Mouse (Mus musculus) bone marrow, adult 2 months (tissue): Measurements from ENCODE around the gene Slc48a1. TPM values are rescaled to one million over a fixed set of nuclear protein-coding genes. Genes with fewer than 3 reads are reported as not detected.
A peak's percentile ranks its signal among the peaks of the same experiment; 100 is the strongest.

ENCODE experiments used
- H3K27ac ChIP-seq: fragments of 200-500 bp; 2 replicates; pipeline ENCODE4 v1.5.1; 2012; ENCODE audit warnings: low read depth, mild to moderate bottlenecking, control low read depth, inconsistent platforms, low read length; ENCODE audit not compliant: control insufficient read depth, poor library complexity, insufficient read depth
- H3K4me1 ChIP-seq: fragments of 200-500 bp; 2 replicates; pipeline ENCODE4 v1.6.1; 2011; ENCODE audit warnings: low read length; ENCODE audit not compliant: control insufficient read depth, insufficient read depth
- H3K4me3 ChIP-seq: fragments of 200-500 bp; replicated peaks from 2 replicates; pipeline ENCODE3; 2011; ENCODE audit warnings: mild to moderate bottlenecking, low read depth, low read length, control low read depth; ENCODE audit not compliant: control insufficient read depth
- CTCF ChIP-seq: fragments of 200-500 bp; IDR thresholded peaks from 2 replicates; pipeline ENCODE4 v1.5.1; 2011; ENCODE audit warnings: low read length, control low read depth; ENCODE audit not compliant: control insufficient read depth, insufficient read depth
- POLR2A ChIP-seq: fragments of 200-500 bp; IDR thresholded peaks from 2 replicates; pipeline ENCODE4 v1.6.1; 2011; ENCODE audit warnings: low read depth, mild to moderate bottlenecking, control low read depth, low read length, borderline replicate concordance; ENCODE audit not compliant: control insufficient read depth
- WGBS: fragments of 180-500 bp; shearing (Covaris S2); methylation state at CpG from one replicate; pipeline ENCODE4 v1.1.7; 2018; 5-methylcytosine and 5-hydroxymethylcytosine counted together
- polyA plus RNA-seq: library from polyadenylated mRNA; stranded (reverse); fragments of >200 nt; gene quantifications from 2 replicates; pipeline ENCODE4 v1.2.4, GENCODE M21; 2011; ENCODE audit warnings: low replicate concordance; ENCODE audit not compliant: missing spikeins, insufficient read depth, insufficient read length

Slc48a1 gene
- polyA plus RNA-seq, 1 experiment: 62.3 TPM

DNA sequence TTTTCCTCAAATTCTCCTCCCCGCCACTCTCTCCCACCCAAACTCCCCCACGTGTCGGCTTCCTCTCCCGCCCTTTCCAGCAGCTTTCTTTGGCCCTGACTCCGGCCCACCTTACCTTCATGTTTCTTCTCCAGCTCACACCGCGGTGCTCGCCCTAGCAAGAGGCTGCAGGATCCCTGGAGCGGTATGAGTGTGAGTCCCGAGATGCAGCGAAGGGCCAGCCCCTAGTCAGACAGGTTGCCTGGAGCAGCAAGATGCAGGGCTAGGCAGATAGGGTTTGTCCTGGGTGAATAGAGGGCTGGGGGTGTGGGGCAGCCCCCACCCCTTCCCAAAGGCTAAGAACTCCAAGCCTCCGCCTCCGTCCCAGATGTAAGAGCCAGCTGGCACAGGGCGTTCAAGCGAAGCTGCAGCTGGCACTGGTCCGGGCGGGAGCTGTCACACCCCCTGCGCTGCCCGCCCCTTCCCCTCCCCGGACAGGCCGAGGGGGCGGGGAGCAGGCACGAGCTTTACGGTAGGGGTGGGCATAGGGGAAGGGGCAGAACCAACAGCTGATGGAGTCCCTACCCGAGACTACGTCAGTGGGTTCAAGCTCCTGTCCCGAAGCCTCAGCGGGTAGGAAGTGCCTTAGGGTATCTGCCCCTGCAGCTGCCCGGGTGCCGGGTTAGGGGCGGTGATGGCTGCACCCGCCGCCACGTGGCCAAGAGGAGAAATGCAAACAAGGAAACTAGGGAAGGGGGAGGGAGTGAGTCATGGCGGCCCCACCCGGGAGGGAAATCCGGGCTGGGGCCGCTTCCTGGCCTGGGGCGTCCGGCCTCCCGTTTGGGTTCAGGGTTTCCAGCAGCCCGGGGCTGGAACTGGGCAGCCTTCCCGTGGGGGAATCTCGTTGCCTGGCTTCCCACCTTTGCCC lies 10.8 kb upstream of the Slc48a1 start, which contains the start of gene Rapgef3:
TSS of gene Rapgef3 (minus strand) at position 693 of the 907 bp plus-strand sequence.
- Histone ChIP-seq H3K4me1 (peaks cover 2% of the 10 kb centered on the region), H3K4me3 (peak within 1 kb of the TSS; percentile 57), H3K27ac (peak within 1 kb of the TSS; percentile 35)
- TF ChIP-seq CTCF (peak; percentile 54; the same call in 1 of the 2 replicates), POLR2A (0 out of 2 replicates have a peak, but pooled peaks have one; percentile 50)
- WGBS: 1% methylated on average over 42 of the region's 44 CpGs

DNA sequence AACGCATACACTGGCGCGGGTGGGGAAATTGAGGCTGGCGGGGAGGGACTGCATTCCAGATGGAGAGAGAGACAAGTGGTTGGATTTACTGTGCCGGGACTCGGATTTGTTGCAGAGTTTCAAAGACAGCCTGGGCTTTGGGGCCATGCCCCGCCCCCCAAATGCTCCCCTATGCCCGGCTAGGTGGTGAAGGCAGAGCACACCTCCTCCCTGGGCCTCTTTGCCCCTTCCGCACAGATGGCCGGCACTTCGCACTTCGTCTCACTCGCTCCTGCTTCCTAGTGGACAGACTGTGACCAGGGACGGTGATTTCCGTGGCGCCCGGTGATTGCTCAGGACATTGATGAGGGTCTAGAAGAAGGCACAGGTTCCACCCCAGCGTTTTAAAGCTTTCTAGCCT lies 10.1 kb upstream of the Slc48a1 start:
- TF ChIP-seq CTCF: peak; percentile 8; the same call in 1 of the 2 replicates
- TF ChIP-seq POLR2A: no peak
- H3K4me1 ChIP-seq: peaks cover 2% of the 10 kb centered on the region
- peak overlapping the region; percentile 35 for H3K27ac ChIP-seq
- under 1% methylated on average over 18 of the region's 18 CpGs for WGBS
- peak overlapping the region; percentile 39 for H3K4me3 ChIP-seq

DNA sequence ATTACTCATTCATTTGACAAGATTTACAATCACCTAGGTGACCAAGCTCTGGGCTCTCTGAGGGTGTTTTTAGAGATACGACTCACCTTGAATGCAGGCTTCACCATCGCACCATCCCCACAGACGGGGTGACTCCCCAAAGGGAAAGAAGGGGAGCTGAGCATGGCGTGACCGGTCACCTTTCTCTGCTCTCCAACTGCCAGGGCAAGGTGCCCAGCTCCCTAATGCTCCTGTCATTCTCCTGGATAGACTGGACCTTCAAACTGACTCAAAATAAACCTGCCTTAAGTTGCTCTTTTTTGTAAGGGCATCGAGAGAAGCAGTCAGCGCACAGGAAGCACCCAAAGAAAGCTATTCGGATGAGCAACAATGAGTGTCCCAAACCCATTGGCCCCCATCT lies 8.0 kb upstream of the Slc48a1 start:
- Histone ChIP-seq H3K4me1 (peaks cover 2% of the 10 kb centered on the region), H3K27ac (no peak overlapping the region), H3K4me3 (no peak overlapping the region)
- no peak for TF ChIP-seq CTCF
- 86% methylated on average over 8 of the region's 8 CpGs for WGBS

DNA sequence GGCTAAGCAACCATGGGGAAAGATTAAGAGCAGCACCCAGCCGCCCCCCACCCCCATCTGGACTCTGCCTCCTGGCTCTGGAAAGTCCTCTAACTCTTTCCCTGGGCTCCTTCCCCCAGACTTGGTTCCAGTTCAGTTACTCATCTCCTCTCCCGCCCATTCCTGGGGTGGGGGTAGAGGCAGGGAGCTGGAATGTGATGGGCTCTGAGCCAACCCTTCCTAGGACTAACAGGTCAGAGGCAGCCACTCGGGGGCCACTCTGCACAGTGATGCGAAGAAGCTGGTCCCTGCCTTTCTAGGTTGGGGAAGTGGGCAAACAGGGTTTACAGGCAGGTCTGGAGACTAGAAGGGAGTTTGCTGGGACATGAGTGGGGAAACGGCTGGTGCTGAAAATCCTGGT lies 5.2 kb upstream of the Slc48a1 start:
- WGBS: 69% methylated on average over 5 of the region's 5 CpGs
- TF ChIP-seq CTCF (no peak), POLR2A (no peak)
- no peak overlapping the region for H3K4me3 ChIP-seq

DNA sequence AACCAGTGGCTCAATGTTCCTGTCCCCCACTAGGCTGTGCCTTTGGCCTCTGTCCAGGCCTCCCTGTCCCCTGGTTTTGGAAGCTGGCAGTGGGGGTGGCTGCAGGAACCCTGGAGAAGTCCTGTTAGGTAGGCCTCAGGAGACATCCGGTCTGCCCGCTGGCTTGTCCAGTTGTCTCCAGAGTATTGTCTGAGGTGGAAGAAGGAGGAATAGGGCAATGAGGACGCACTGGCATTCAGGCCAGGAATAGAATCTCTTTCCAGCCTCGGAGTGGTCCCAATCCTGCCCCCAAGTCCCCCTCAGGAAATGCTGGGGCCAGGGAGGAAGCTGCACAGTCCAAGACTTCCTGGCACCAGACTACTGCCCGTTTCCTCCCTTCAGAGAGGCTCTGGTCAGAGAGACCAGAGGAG lies 4.4 kb upstream of the Slc48a1 start:
- H3K27ac ChIP-seq: no peak overlapping the region; the same call in 1 of the 2 replicates
- no peak for TF ChIP-seq CTCF

More for the DNA sequence above, 5.2 kb upstream of the Slc48a1 start:
- Histone ChIP-seq H3K27ac (no peak overlapping the region), H3K4me1 (peaks cover 2% of the 10 kb centered on the region)

DNA sequence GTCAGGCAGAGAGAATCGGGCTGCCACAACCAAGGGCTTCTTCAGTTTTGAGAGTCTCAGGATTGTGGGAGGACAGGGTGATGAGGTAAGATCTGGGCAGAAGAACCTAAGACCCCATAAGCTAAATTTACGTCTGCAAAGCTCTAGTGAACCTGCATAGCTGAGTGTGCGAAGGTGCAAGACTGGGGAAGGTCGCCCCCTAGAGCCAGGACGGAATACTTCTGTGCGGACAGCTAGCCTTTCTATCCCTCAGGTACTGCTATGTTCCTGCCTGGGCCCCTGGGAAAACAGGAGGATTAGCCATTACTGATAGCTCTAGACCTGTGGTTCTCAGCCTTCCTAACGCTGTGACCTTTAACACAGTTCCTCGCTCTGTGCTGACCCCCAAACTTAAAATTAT lies 1.8 kb upstream of the Slc48a1 start:
- H3K27ac ChIP-seq: no peak overlapping the region
- H3K4me3 ChIP-seq: no peak overlapping the region
- peak; percentile 88 for TF ChIP-seq CTCF
- no peak for TF ChIP-seq POLR2A
- 11% methylated on average over 8 of the region's 8 CpGs for WGBS
- H3K4me1 ChIP-seq: peaks cover 2% of the 10 kb centered on the region; the same call in 1 of the 2 replicates

More for the DNA sequence above, 4.4 kb upstream of the Slc48a1 start:
- WGBS: 40% methylated on average over 5 of the region's 5 CpGs
- H3K4me1 ChIP-seq: no peaks in the 10 kb centered on the region
- H3K4me3 ChIP-seq: no peak overlapping the region

DNA sequence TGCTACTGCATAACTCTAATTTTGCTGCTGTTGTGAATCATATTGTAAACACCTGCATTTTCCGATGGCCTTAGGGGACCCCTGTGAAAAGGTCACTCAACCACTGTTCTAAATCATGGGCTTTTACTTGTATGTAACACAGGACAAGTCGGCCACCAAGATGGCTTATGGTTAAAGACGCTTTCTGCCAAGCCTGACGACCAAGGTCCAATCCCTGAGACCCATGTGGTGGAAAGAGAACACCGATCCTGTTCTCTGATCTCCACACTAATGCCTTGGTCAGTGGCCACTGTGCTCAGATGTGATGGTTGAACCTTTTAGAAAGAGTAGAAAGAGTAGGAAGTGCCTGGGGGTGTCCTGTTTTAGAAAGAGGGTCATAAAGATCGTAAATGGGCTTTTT lies 1.4 kb upstream of the Slc48a1 start:
- H3K4me3 ChIP-seq: no peak overlapping the region
- 86% methylated on average over 6 of the region's 6 CpGs for WGBS
- no peak overlapping the region for H3K27ac ChIP-seq
- no peak for TF ChIP-seq CTCF
- no peak for TF ChIP-seq POLR2A
- H3K4me1 ChIP-seq: peaks cover 2% of the 10 kb centered on the region; the same call in 1 of the 2 replicates

DNA sequence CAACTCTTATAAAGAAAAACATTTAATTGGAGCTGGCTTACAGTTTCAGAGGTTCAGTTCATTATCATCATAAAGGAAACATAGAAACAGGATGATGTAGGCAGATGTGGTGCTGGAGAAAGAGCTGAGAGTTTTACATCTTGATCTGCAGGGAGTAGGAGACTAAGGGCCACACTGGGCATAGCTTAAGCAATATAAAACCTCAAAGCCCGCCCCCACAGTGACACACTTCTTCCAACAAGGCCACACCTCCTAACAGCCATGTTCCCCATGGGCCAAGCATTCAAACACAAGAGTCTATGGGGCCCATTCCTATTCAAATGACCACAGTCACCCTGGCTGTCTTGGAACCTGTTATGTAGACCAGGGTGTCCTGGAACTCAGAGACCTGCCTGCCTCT lies 1.3 kb downstream of the Slc48a1 start:
- TF ChIP-seq CTCF (no peak), POLR2A (no peak)
- Histone ChIP-seq H3K4me1 (peaks cover 2% of the 10 kb centered on the region), H3K4me3 (no peak overlapping the region), H3K27ac (no peak overlapping the region)
- 55% methylated on average over 1 of the region's 1 CpGs for WGBS

DNA sequence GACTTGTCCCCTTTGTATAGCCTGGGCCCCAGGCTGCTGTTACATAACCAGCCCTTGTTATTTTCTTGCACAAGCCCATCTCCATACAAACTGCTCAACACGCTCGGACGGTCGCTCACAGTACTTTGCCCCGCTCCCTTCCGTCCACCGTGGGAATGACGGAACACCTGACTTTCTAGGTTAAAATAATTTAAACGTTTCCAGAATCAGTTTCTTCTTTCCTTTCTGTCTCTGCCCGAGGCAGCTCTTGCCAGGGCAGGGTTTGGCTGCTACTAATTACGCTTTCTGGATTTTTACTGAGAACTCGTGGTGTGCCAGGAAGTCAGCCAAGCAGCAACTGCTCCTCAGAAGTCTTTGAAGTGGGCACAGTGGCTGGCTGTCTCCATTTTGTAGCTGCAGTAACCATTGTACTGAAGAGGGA lies 2.3 kb downstream of the Slc48a1 start:
- 34% methylated on average over 12 of the region's 12 CpGs for WGBS
- Histone ChIP-seq H3K4me1 (peaks cover 2% of the 10 kb centered on the region), H3K27ac (peak overlapping the region; percentile 38)

More for the DNA sequence above, 2.3 kb downstream of the Slc48a1 start:
- no peak for TF ChIP-seq CTCF
- TF ChIP-seq POLR2A: no peak
- no peak overlapping the region for H3K4me3 ChIP-seq
